Mouse (Mus musculus): ENCODE measurements around the gene Gm21394. TPM values are rescaled to one million over a fixed set of nuclear protein-coding genes. Genes with fewer than 3 reads are reported as not detected.

Gene Gm21394
- not detected for total RNA-seq (2023)

GRCm38 (mm10) chrY:84564807-84565206, at the start of gene Gm21394:
Gm21394 (minus strand) TSS chrY:84564907.

Other genes with a start within 250 kb of the Gm21394 start
- gene Gm21409, start 181.8 kb upstream of the Gm21394 start, total RNA-seq (2023) = not detected